Mouse (Mus musculus): Measurements from ENCODE around the gene Ncs1. TPM values are rescaled to one million over a fixed set of nuclear protein-coding genes. Genes with fewer than 3 reads are reported as not detected.

Gene Ncs1
- polyA plus RNA-seq, 1 experiment from 2014 or later, result 0.62 TPM

DNA sequence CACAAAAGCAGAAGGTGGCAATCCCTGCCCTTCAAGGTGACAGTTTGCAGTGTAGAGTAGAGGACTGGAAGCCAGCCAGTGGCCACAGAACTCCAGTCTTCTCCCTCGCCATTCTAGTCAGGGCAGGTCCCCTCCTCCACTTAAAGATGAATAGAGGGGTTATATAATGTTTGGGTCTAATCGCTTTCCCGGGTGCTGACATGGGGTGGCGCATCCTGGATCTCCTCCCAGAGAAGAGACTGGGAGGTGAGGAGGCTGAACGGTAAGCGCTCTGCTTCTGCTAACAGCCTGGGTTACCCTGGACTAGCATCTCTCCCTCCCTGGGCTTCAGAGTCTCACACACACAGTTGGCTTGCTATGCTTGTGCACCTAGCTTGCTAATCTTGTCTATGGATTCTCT, 32.2 kb downstream of the Ncs1 start:
- H3K27me3 ChIP-seq (ENCODE audit: insufficient read depth, low read length), result no peaks in the 10 kb centered on the region
- H3K9ac ChIP-seq (replicated peaks), result no peak overlapping the region
- TF ChIP-seq CTCF (IDR thresholded peaks at IDR 0.05; ENCODE audit: low read depth) (no peak), EP300 (IDR thresholded peaks at IDR 0.05; ENCODE audit: low read depth) (no peak)
- H3K9me3 ChIP-seq (ENCODE audit: low read length), result no peaks in the 10 kb centered on the region
- 81% methylated on average over 6 of the region's 6 CpGs for WGBS (ENCODE audit: insufficient replicate concordance)
- no peak overlapping the region for H3K4me2 ChIP-seq (ENCODE audit: low read depth, low read length)
- no peaks in the 10 kb centered on the region for H3K36me3 ChIP-seq (replicated peaks; ENCODE audit: insufficient read depth, low read length)
- H3K4me1 ChIP-seq (ENCODE audit: insufficient read depth), result no peaks in the 10 kb centered on the region
- DNase-seq (no peak), ATAC-seq (no peak)
- H3K27ac ChIP-seq (ENCODE audit: low read depth), result no peak overlapping the region
- no peak overlapping the region for H3K4me3 ChIP-seq (ENCODE audit: low read depth, low read length)

DNA sequence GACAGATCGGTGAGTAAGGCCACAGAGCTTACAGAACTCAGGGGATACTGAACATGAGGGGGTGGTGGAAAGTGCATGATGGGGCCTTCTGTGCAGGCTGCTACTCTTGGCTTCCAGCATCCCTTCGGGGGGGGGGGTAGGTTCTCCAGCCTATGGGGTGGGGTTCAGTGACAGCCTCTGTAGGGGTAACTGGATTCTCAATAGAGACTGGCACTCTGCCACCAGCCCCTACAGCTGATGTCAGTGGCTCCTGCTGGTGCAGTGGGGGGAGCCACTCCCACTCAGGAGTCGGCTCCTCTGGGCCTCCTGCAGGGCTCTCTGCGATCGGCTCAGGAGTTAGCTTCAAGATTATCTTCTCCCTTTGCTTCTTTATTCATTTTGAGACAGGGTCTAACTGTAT, 32.9 kb downstream of the Ncs1 start:
- ATAC-seq (no peak), DNase-seq (no peak)
- H3K27me3 ChIP-seq (ENCODE audit: insufficient read depth, low read length), result no peaks in the 10 kb centered on the region
- H3K4me2 ChIP-seq (ENCODE audit: low read depth, low read length), result no peak overlapping the region
- no peak overlapping the region for H3K27ac ChIP-seq (ENCODE audit: low read depth)
- no peaks in the 10 kb centered on the region for H3K9me3 ChIP-seq (ENCODE audit: low read length)
- H3K9ac ChIP-seq (replicated peaks), result no peak overlapping the region
- H3K4me3 ChIP-seq (ENCODE audit: low read depth, low read length), result no peak overlapping the region
- H3K4me1 ChIP-seq (ENCODE audit: insufficient read depth), result no peaks in the 10 kb centered on the region
- H3K36me3 ChIP-seq (replicated peaks; ENCODE audit: insufficient read depth, low read length), result no peaks in the 10 kb centered on the region
- TF ChIP-seq EP300 (IDR thresholded peaks at IDR 0.05; ENCODE audit: low read depth) (no peak), CTCF (IDR thresholded peaks at IDR 0.05; ENCODE audit: low read depth) (no peak)
- 75% methylated on average over 5 of the region's 5 CpGs for WGBS (ENCODE audit: insufficient replicate concordance)

DNA sequence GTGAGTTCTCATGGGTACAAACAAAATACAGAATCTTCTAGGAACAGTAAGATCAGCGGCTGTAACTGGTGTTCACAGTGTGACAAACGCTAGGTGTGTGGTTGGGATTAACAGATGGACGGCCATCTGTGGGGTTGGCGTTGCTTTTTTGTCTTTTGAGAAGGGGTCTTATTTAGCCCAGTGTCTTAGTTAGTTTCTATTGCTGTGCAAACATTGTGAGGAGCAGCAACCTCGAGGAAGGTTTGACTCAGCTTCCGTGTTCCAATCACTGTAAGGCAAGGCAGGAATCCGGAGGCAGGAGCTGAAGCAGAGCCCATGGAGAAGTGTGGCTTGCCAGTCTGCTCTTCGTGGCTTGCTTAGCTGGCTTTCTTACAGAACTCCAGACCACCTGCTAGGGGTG, 35.5 kb downstream of the Ncs1 start:
- 76% methylated on average over 8 of the region's 8 CpGs for whole genome bisulfite sequencing (ENCODE audit: insufficient replicate concordance)
- no peak for DNase-seq
- no peak for ATAC-seq
- Histone ChIP-seq H3K9me3 (ENCODE audit: low read length) (no peaks in the 10 kb centered on the region), H3K9ac (replicated peaks) (no peak overlapping the region), H3K4me1 (ENCODE audit: insufficient read depth) (no peaks in the 10 kb centered on the region), H3K36me3 (replicated peaks; ENCODE audit: insufficient read depth, low read length) (no peaks in the 10 kb centered on the region), H3K4me3 (ENCODE audit: low read depth, low read length) (no peak overlapping the region), H3K27ac (ENCODE audit: low read depth) (no peak overlapping the region), H3K27me3 (ENCODE audit: insufficient read depth, low read length) (no peaks in the 10 kb centered on the region), H3K4me2 (ENCODE audit: low read depth, low read length) (no peak overlapping the region)
- TF ChIP-seq EP300 (IDR thresholded peaks at IDR 0.05; ENCODE audit: low read depth) (no peak), CTCF (IDR thresholded peaks at IDR 0.05; ENCODE audit: low read depth) (no peak)

DNA sequence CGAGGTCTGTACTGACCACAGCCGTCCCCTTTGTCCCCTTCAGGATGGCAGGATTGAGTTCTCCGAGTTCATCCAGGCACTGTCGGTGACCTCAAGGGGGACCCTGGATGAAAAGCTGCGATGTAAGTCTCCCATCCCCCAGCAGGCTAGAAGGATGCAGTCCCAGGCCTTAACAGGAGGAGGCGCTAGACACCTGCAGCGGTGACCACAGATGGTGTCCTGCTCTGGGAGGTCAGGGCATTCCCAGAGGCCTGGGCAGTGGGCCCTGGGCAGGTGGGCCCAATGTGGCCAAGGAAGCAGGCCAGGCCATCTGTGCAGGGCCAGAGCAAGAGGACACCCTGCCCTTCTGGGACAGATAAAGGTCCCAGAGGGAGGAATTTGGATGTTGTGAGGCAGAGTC, 36.6 kb downstream of the Ncs1 start:
- TF ChIP-seq CTCF (IDR thresholded peaks at IDR 0.05; ENCODE audit: low read depth) (peak; percentile 48), EP300 (IDR thresholded peaks at IDR 0.05; ENCODE audit: low read depth) (no peak)
- no peaks in the 10 kb centered on the region for H3K27me3 ChIP-seq (ENCODE audit: insufficient read depth, low read length)

DNA sequence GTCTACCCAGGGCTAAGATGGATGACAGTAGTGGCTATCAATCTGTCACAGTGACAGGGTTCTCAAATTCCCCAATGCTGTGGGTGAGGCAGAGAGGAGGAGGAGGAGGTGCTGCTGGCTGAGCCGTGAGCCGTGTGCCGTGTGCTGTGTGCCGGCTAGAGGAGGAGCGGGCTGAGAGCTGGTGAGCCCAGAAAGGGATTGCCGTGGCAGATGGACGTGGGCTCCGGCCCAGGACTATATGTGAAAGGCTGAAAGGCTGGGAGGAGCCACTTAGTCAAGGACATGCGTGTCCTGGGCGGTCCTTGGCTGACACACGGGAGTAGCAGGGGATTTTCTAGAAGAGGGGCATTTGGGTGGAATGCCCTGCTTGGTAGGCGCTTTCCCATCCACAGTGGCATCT, 37.3 kb downstream of the Ncs1 start:
- no peak for DNase-seq
- 91% methylated on average over 12 of the region's 12 CpGs for WGBS (ENCODE audit: insufficient replicate concordance)
- no peak for ATAC-seq

More for the DNA sequence above, 36.6 kb downstream of the Ncs1 start:
- H3K4me2 ChIP-seq (ENCODE audit: low read depth, low read length), result no peak overlapping the region
- H3K36me3 ChIP-seq (replicated peaks; ENCODE audit: insufficient read depth, low read length), result no peaks in the 10 kb centered on the region
- H3K4me1 ChIP-seq (ENCODE audit: insufficient read depth), result no peaks in the 10 kb centered on the region
- DNase-seq (no peak), ATAC-seq (no peak)
- 69% methylated on average over 7 of the region's 7 CpGs for WGBS (ENCODE audit: insufficient replicate concordance)
- no peak overlapping the region for H3K27ac ChIP-seq (ENCODE audit: low read depth)
- H3K4me3 ChIP-seq (ENCODE audit: low read depth, low read length), result no peak overlapping the region
- H3K9me3 ChIP-seq (ENCODE audit: low read length), result no peaks in the 10 kb centered on the region
- no peak overlapping the region for H3K9ac ChIP-seq (replicated peaks)

DNA sequence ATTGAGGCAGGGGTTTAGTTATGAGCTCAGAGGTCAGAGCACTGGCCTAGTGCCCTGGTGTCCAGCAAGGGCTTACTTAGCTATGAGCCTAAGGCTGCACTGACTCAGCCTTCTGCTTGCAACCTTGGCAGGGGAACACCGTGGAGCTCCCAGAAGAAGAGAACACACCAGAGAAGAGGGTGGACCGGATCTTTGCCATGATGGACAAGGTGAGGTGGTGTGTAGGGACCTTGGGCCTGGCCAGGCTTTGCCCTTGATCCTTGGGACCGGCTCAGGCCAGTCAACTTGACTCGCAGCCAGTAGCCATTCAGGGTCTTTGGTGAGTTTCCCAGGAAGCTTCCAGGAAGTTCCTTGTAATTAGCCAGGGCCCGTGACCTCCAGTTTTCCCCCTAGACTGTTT, 38.9 kb downstream of the Ncs1 start:
- no peak for TF ChIP-seq CTCF (IDR thresholded peaks at IDR 0.05; ENCODE audit: low read depth)
- TF ChIP-seq EP300 (IDR thresholded peaks at IDR 0.05; ENCODE audit: low read depth), result no peak
- no peaks in the 10 kb centered on the region for H3K9me3 ChIP-seq (ENCODE audit: low read length)
- no peak overlapping the region for H3K27ac ChIP-seq (ENCODE audit: low read depth)
- H3K9ac ChIP-seq (replicated peaks), result no peak overlapping the region
- DNase-seq (no peak), ATAC-seq (no peak)
- H3K27me3 ChIP-seq (ENCODE audit: insufficient read depth, low read length), result no peaks in the 10 kb centered on the region
- no peaks in the 10 kb centered on the region for H3K36me3 ChIP-seq (replicated peaks; ENCODE audit: insufficient read depth, low read length)
- H3K4me2 ChIP-seq (ENCODE audit: low read depth, low read length), result no peak overlapping the region
- H3K4me3 ChIP-seq (ENCODE audit: low read depth, low read length), result no peak overlapping the region
- no peaks in the 10 kb centered on the region for H3K4me1 ChIP-seq (ENCODE audit: insufficient read depth)
- 69% methylated on average over 5 of the region's 5 CpGs for WGBS (ENCODE audit: insufficient replicate concordance)

More for the DNA sequence above, 37.3 kb downstream of the Ncs1 start:
- H3K9me3 ChIP-seq (ENCODE audit: low read length), result no peaks in the 10 kb centered on the region
- no peaks in the 10 kb centered on the region for H3K27me3 ChIP-seq (ENCODE audit: insufficient read depth, low read length)
- H3K36me3 ChIP-seq (replicated peaks; ENCODE audit: insufficient read depth, low read length), result no peaks in the 10 kb centered on the region
- H3K4me3 ChIP-seq (ENCODE audit: low read depth, low read length), result no peak overlapping the region
- no peak overlapping the region for H3K4me2 ChIP-seq (ENCODE audit: low read depth, low read length)
- TF ChIP-seq EP300 (IDR thresholded peaks at IDR 0.05; ENCODE audit: low read depth) (no peak), CTCF (IDR thresholded peaks at IDR 0.05; ENCODE audit: low read depth) (no peak)
- H3K9ac ChIP-seq (replicated peaks), result no peak overlapping the region
- no peaks in the 10 kb centered on the region for H3K4me1 ChIP-seq (ENCODE audit: insufficient read depth)
- H3K27ac ChIP-seq (ENCODE audit: low read depth), result no peak overlapping the region

DNA sequence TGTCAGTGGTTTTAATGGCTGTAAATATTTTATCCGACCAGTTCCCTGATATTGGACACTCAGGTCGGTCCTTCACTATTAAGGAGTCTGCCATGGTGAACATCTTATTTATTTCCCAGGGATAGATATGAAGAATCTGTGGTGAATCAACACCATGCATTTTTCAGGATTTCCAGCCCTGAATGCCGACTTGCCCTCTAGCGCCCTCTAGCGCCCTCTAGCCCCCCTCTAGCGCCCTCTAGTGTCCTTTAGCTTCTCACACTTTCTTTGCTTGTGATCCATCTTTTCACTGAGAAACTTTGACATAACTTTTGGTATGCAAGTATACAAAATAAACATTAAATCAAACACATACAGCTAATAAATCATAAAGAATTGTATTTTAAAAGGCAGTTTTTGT, 45.8 kb downstream of the Ncs1 start:
- no peak overlapping the region for H3K9ac ChIP-seq (replicated peaks)
- no peak for ATAC-seq
- no peak overlapping the region for H3K4me2 ChIP-seq (ENCODE audit: low read depth, low read length)
- H3K27me3 ChIP-seq (ENCODE audit: insufficient read depth, low read length), result no peaks in the 10 kb centered on the region
- H3K9me3 ChIP-seq (ENCODE audit: low read length), result no peaks in the 10 kb centered on the region
- 7% methylated on average over 6 of the region's 6 CpGs for WGBS (ENCODE audit: insufficient replicate concordance)
- H3K4me3 ChIP-seq (ENCODE audit: low read depth, low read length), result no peak overlapping the region
- no peaks in the 10 kb centered on the region for H3K36me3 ChIP-seq (replicated peaks; ENCODE audit: insufficient read depth, low read length)
- TF ChIP-seq CTCF (IDR thresholded peaks at IDR 0.05; ENCODE audit: low read depth) (peak; percentile 100), EP300 (IDR thresholded peaks at IDR 0.05; ENCODE audit: low read depth) (no peak)
- peak; percentile 73 for DNase-seq
- H3K27ac ChIP-seq (ENCODE audit: low read depth), result no peak overlapping the region
- H3K4me1 ChIP-seq (ENCODE audit: insufficient read depth), result no peaks in the 10 kb centered on the region

Data from liver, postnatal 0 days (tissue).